Mouse (Mus musculus): ENCODE measurements around the gene Ginm1. TPM values are rescaled to one million over a fixed set of nuclear protein-coding genes. Genes with fewer than 3 reads are reported as not detected.
A peak's percentile ranks its signal among the peaks of the same experiment; 100 is the strongest.

Ginm1 gene
- 10 to 100 TPM; 15.9 to 19.5 TPM for total RNA-seq (2021)

- peak; percentile 90 to 91 for DNase-seq
Observed at GRCm38 (mm10) chr10:7792751-7793385, at the start of gene Ginm1, which contains the start of gene Ppil4. Gene Ginm1 (minus strand): TSS chr10:7792824. Gene Ppil4 (plus strand): TSS chr10:7792891.

- DNase-seq = peak in 1 of 2 experiments; percentile 16
Observed at GRCm38 (mm10) chr10:7841571-7842080, 49.0 kb upstream of the Ginm1 start.

- DNase-seq = no peak
Observed at GRCm38 (mm10) chr10:7840785-7841184, 48.2 kb upstream of the Ginm1 start.

GRCm38 (mm10) chr10:7840353-7840733, 47.7 kb upstream of the Ginm1 start:
- DNase-seq = no peak

GRCm38 (mm10) chr10:7839551-7840352, 47.1 kb upstream of the Ginm1 start:
- DNase-seq = no peak

GRCm38 (mm10) chr10:7838874-7839421, 46.3 kb upstream of the Ginm1 start:
- DNase-seq = no peak

- no peak for DNase-seq
Observed at GRCm38 (mm10) chr10:7838036-7838435, 45.4 kb upstream of the Ginm1 start.

GRCm38 (mm10) chr10:7837446-7837845, 44.8 kb upstream of the Ginm1 start:
- no peak for DNase-seq

GRCm38 (mm10) chr10:7836902-7837301, 44.3 kb upstream of the Ginm1 start:
- no peak for DNase-seq

GRCm38 (mm10) chr10:7834671-7835225, 42.1 kb upstream of the Ginm1 start:
- DNase-seq = no peak

- DNase-seq = no peak
Observed at GRCm38 (mm10) chr10:7833377-7834165, 40.9 kb upstream of the Ginm1 start.

- no peak for DNase-seq
Observed at GRCm38 (mm10) chr10:7832171-7832676, 39.6 kb upstream of the Ginm1 start, which contains the start of gene Zc3h12d. Gene Zc3h12d (plus strand): TSS chr10:7832470.

GRCm38 (mm10) chr10:7826106-7826505, 33.5 kb upstream of the Ginm1 start:
- no peak for DNase-seq

- no peak for DNase-seq
Observed at GRCm38 (mm10) chr10:7825281-7825665, 32.6 kb upstream of the Ginm1 start.

GRCm38 (mm10) chr10:7824663-7825280, 32.1 kb upstream of the Ginm1 start:
- no peak for DNase-seq

- DNase-seq = no peak
Observed at GRCm38 (mm10) chr10:7821981-7822380, 29.4 kb upstream of the Ginm1 start.

- no peak for DNase-seq
Observed at GRCm38 (mm10) chr10:7820171-7820570, 27.5 kb upstream of the Ginm1 start.

- DNase-seq = no peak
Observed at GRCm38 (mm10) chr10:7819603-7820002, 27.0 kb upstream of the Ginm1 start.

- DNase-seq = no peak
Observed at GRCm38 (mm10) chr10:7819156-7819555, 26.5 kb upstream of the Ginm1 start.

- DNase-seq = no peak
Observed at GRCm38 (mm10) chr10:7818676-7819075, 26.1 kb upstream of the Ginm1 start.

GRCm38 (mm10) chr10:7816476-7816875, 23.9 kb upstream of the Ginm1 start:
- DNase-seq = no peak
